Mouse (Mus musculus) adrenal gland, postnatal 36 days (tissue): ENCODE measurements around the gene Hs3st3b1. TPM values are rescaled to one million over a fixed set of nuclear protein-coding genes. Genes with fewer than 3 reads are reported as not detected.

Experiments used
- DNase-seq, 2 experiments: peaks; one replicate each; pipeline ENCODE4 v3.0.0; 2021; ENCODE audit warnings: mixed read lengths in 1 of 2
- total RNA-seq, 2 experiments: library from RNA; stranded (reverse); gene quantifications; 2 replicates each; pipeline ENCODE4 v1.2.3; 2021

Gene Hs3st3b1
- total RNA-seq, 2 experiments from 2014 or later = 2.0 to 2.3 TPM

- no peak for DNase-seq
These were observed 30.5 kb downstream of the Hs3st3b1 start for GRCm38 (mm10) chr11:63891479-63892020.

GRCm38 (mm10) chr11:63883385-63883784 lies 38.7 kb downstream of the Hs3st3b1 start:
- no peak for DNase-seq

GRCm38 (mm10) chr11:63880296-63880695 lies 41.8 kb downstream of the Hs3st3b1 start:
- DNase-seq = no peak

- DNase-seq = no peak
These were observed 42.8 kb downstream of the Hs3st3b1 start for GRCm38 (mm10) chr11:63879261-63879660.

GRCm38 (mm10) chr11:63878616-63879015 lies 43.5 kb downstream of the Hs3st3b1 start:
- DNase-seq = no peak

GRCm38 (mm10) chr11:63862746-63863145 lies 59.3 kb downstream of the Hs3st3b1 start:
- DNase-seq = no peak

- no peak for DNase-seq
These were observed 60.1 kb downstream of the Hs3st3b1 start for GRCm38 (mm10) chr11:63861982-63862381.

GRCm38 (mm10) chr11:63851041-63851730 lies 70.9 kb downstream of the Hs3st3b1 start:
- DNase-seq = no peak

- no peak for DNase-seq
These were observed 71.8 kb downstream of the Hs3st3b1 start for GRCm38 (mm10) chr11:63850261-63850660.

- DNase-seq = no peak
These were observed 76.7 kb downstream of the Hs3st3b1 start for GRCm38 (mm10) chr11:63845379-63845778.

GRCm38 (mm10) chr11:63844701-63845100 lies 77.4 kb downstream of the Hs3st3b1 start:
- DNase-seq = no peak

- peak in 1 of 2 experiments; percentile 14 for DNase-seq
These were observed 84.6 kb downstream of the Hs3st3b1 start for GRCm38 (mm10) chr11:63837526-63837925.

Other genes with a start within 250 kb of the Hs3st3b1 start
- gene Cox10, start 157.2 kb upstream of the Hs3st3b1 start, total RNA-seq = 10 to 100 TPM; 16.8 to 20.4 TPM